Comparison of ENCODE assay signal across 18 mouse cellular contexts in the genomic region with DNA sequence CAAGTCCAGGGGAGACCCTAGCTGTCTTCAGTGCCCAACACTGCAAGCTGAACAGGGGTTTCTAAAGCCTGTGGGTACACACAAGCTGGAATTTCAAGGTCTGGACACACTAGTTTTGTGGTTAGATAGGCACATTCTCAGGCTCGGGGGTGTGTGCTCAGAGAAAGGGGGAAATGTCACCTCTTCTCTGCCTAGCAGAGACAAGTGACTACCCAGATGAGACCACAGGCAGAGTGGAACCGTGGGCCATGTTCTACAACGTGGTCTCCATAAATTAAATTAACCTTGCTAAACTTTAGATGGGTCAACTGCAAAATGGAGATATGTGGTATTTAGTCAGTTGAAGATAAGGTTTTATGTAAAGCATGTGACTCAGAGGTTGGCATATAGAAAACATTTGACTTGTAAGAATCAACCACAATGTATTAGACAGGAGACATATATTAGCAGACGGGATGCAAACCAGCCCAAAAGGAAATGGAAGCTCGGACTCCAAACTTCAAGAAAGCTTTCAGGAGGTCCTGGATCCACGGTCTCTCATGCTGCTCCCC. TPM values are rescaled to one million over a fixed set of nuclear protein-coding genes. Genes with fewer than 3 reads are reported as not detected.
DNase-seq lines count a peak whose midpoint lies in the region; ATAC-seq lines count a peak whose summit lies in the region.
"Had no signal": no experiment of that assay in that cellular context is flagged by ENCODE, and none has a peak within 500 bp of the region (broad histone marks: within the 10 kb centered on the region; RNA-seq: fewer than 3 reads in every experiment).

No protein-coding gene starts in this region.

- H3K27ac ChIP-seq in kidney, embryonic 16.5 days (ENCODE audit: low read length), result no peak overlapping the region
- peak overlapping the region; percentile 1; the same call in 1 of the 2 replicates for H3K27ac ChIP-seq in liver, embryonic 15.5 days (replicated peaks)
- no peak overlapping the region for H3K27ac ChIP-seq in stomach, embryonic 16.5 days (ENCODE audit: low read length)
- no peak overlapping the region for H3K27ac ChIP-seq in forebrain, embryonic 11.5 days (ENCODE audit: low read depth, low read length)
- no peak overlapping the region for H3K27ac ChIP-seq in hindbrain, embryonic 14.5 days
- H3K27ac ChIP-seq: forebrain, embryonic 13.5 days; hindbrain, postnatal 0 days; limb, embryonic 12.5 days; macrophage; midbrain, embryonic 12.5 days had no signal

- peak overlapping the region; percentile 36; the same call in 1 of the 2 replicates for H3K9ac ChIP-seq in kidney, embryonic 16.5 days (replicated peaks; ENCODE audit: low read length)
- no peak overlapping the region for H3K9ac ChIP-seq in liver, embryonic 15.5 days
- H3K9ac ChIP-seq in stomach, embryonic 16.5 days (ENCODE audit: low read length), result no peak overlapping the region
- H3K9ac ChIP-seq in forebrain, embryonic 11.5 days (ENCODE audit: low read length), result no peak overlapping the region
- H3K9ac ChIP-seq in hindbrain, embryonic 14.5 days, result no peak overlapping the region
- H3K9ac ChIP-seq: midbrain, embryonic 12.5 days had no signal

- H3K4me1 ChIP-seq in kidney, embryonic 16.5 days (ENCODE audit: insufficient read depth, low read length), result peaks cover 8% of the 10 kb centered on the region
- H3K4me1 ChIP-seq in liver, embryonic 15.5 days (replicated peaks), result peaks cover 23% of the 10 kb centered on the region
- H3K4me1 ChIP-seq in stomach, embryonic 16.5 days (ENCODE audit: control insufficient read depth, insufficient read depth, low read length), result peaks cover 7% of the 10 kb centered on the region
- H3K4me1 ChIP-seq in forebrain, embryonic 11.5 days (replicated peaks; ENCODE audit: control insufficient read depth, insufficient read depth, low read length), result no peaks in the 10 kb centered on the region; the same call in 1 of the 2 replicates
- H3K4me1 ChIP-seq in hindbrain, embryonic 14.5 days (replicated peaks; ENCODE audit: control insufficient read depth, insufficient read depth, low read length), result 0 out of 2 replicates have a peak, but pooled peaks cover 4% of the 10 kb centered on the region

- H3K36me3 ChIP-seq in kidney, embryonic 16.5 days (ENCODE audit: insufficient read depth, low read length), result no peaks in the 10 kb centered on the region
- peaks cover 11% of the 10 kb centered on the region; the same call in 1 of the 2 replicates for H3K36me3 ChIP-seq in liver, embryonic 15.5 days (replicated peaks)
- no peaks in the 10 kb centered on the region for H3K36me3 ChIP-seq in stomach, embryonic 16.5 days (ENCODE audit: control insufficient read depth, insufficient read depth, low read length)
- H3K36me3 ChIP-seq in forebrain, embryonic 11.5 days (ENCODE audit: control insufficient read depth, insufficient read depth, low read length), result no peaks in the 10 kb centered on the region
- peaks cover 20% of the 10 kb centered on the region for H3K36me3 ChIP-seq in hindbrain, embryonic 14.5 days (replicated peaks; ENCODE audit: control insufficient read depth, insufficient read depth)
- H3K36me3 ChIP-seq: limb, embryonic 12.5 days; midbrain, embryonic 12.5 days had no signal

- H3K9me3 ChIP-seq in kidney, embryonic 16.5 days (ENCODE audit: low read length), result no peaks in the 10 kb centered on the region
- no peaks in the 10 kb centered on the region for H3K9me3 ChIP-seq in liver, embryonic 15.5 days (replicated peaks)
- H3K9me3 ChIP-seq in stomach, embryonic 16.5 days (replicated peaks; ENCODE audit: control insufficient read depth, low read length), result no peaks in the 10 kb centered on the region
- H3K9me3 ChIP-seq in forebrain, embryonic 11.5 days (ENCODE audit: control insufficient read depth, low read length), result no peaks in the 10 kb centered on the region
- H3K9me3 ChIP-seq in hindbrain, embryonic 14.5 days (ENCODE audit: control insufficient read depth, low read length), result no peaks in the 10 kb centered on the region
- H3K9me3 ChIP-seq: embryonic facial prominence, embryonic 10.5 days; forebrain, embryonic 13.5 days; limb, embryonic 12.5 days; midbrain, embryonic 12.5 days had no signal

- WGBS in kidney, embryonic 16.5 days, result 67% methylated on average over 6 of the region's 6 CpGs
- 29% methylated on average over 6 of the region's 6 CpGs for WGBS in liver, embryonic 15.5 days (ENCODE audit: insufficient replicate concordance)
- 60% methylated on average over 6 of the region's 6 CpGs for WGBS in stomach, embryonic 16.5 days
- 86% methylated on average over 6 of the region's 6 CpGs for WGBS in forebrain, embryonic 11.5 days
- WGBS in hindbrain, embryonic 14.5 days, result 87% methylated on average over 6 of the region's 6 CpGs

- H3K27me3 ChIP-seq in kidney, embryonic 16.5 days (ENCODE audit: insufficient read depth, low read length), result no peaks in the 10 kb centered on the region
- peaks cover 10% of the 10 kb centered on the region for H3K27me3 ChIP-seq in liver, embryonic 15.5 days
- H3K27me3 ChIP-seq in stomach, embryonic 16.5 days (ENCODE audit: control insufficient read depth, insufficient read depth, low read length), result 0 out of 2 replicates have a peak, but pooled peaks cover 5% of the 10 kb centered on the region
- H3K27me3 ChIP-seq in forebrain, embryonic 11.5 days (ENCODE audit: control insufficient read depth, insufficient read depth, low read length), result no peaks in the 10 kb centered on the region
- no peaks in the 10 kb centered on the region for H3K27me3 ChIP-seq in hindbrain, embryonic 14.5 days (ENCODE audit: control insufficient read depth, insufficient read depth, low read length)
- H3K27me3 ChIP-seq: midbrain, embryonic 12.5 days had no signal

- H3K4me3 ChIP-seq in kidney, embryonic 16.5 days (ENCODE audit: low read length), result no peak overlapping the region
- H3K4me3 ChIP-seq in liver, embryonic 15.5 days (replicated peaks), result no peak overlapping the region
- no peak overlapping the region for H3K4me3 ChIP-seq in stomach, embryonic 16.5 days (replicated peaks; ENCODE audit: low read length)
- H3K4me3 ChIP-seq in forebrain, embryonic 11.5 days (ENCODE audit: low read depth, low read length), result no peak overlapping the region
- H3K4me3 ChIP-seq in hindbrain, embryonic 14.5 days (replicated peaks; ENCODE audit: low read length), result no peak overlapping the region
- H3K4me3 ChIP-seq: forebrain, embryonic 13.5 days; midbrain, embryonic 12.5 days had no signal

- DNase-seq in kidney, postnatal 10 days, result no peak
- DNase-seq in left cerebral cortex, adult 18-20 months (ENCODE audit: low spot score in 2 of 2), result no peak
- DNase-seq in forebrain, embryonic 11.5 days (ENCODE audit: low spot score), result no peak
- DNase-seq in hindbrain, embryonic 14.5 days (ENCODE audit: low spot score), result no peak
- DNase-seq: adrenal gland, postnatal 36 days; gastrocnemius, postnatal 10 days; right cerebral cortex, postnatal 4 days had no signal

- H3K4me2 ChIP-seq in kidney, embryonic 16.5 days (replicated peaks; ENCODE audit: low read depth, low read length), result peak overlapping the region; percentile 52; the same call in 1 of the 2 replicates
- peak overlapping the region; percentile 67 for H3K4me2 ChIP-seq in liver, embryonic 15.5 days
- H3K4me2 ChIP-seq in stomach, embryonic 16.5 days (ENCODE audit: low read depth, low read length), result peak overlapping the region; percentile 52
- no peak overlapping the region for H3K4me2 ChIP-seq in forebrain, embryonic 11.5 days (ENCODE audit: low read depth, low read length, severe bottlenecking)
- no peak overlapping the region for H3K4me2 ChIP-seq in hindbrain, embryonic 14.5 days (replicated peaks)

- no peak for ATAC-seq in kidney, embryonic 16.5 days (ENCODE audit: low FRiP score, low TSS enrichment)
- ATAC-seq in common myeloid progenitor, adult 5-6 weeks (replicated peaks; ENCODE audit: low read depth, poor library complexity, severe bottlenecking), result peak; percentile 38
- no peak for ATAC-seq in liver, embryonic 15.5 days (ENCODE audit: insufficient read depth)
- ATAC-seq in stomach, embryonic 16.5 days (ENCODE audit: insufficient read depth, low FRiP score), result no peak
- ATAC-seq in forebrain, embryonic 11.5 days (replicated peaks; ENCODE audit: low FRiP score), result no peak
- ATAC-seq in hindbrain, embryonic 14.5 days (ENCODE audit: low FRiP score), result no peak

RNA-seq across cellular contexts. Expression of a gene that starts 13.1 kb away (rescaled TPM):
- polyA plus RNA-seq in kidney, embryonic 16.5 days (2015; fragmentation: Nextera tagmentation; extraction: Ambion mirVana), result 4.8 and 6.0 TPM in 2 replicates
- total RNA-seq in common myeloid progenitor, adult 5-6 weeks (2017), result 0.46 and 2.8 TPM in 2 replicates
- polyA plus RNA-seq in liver, embryonic 15.5 days (2015; fragmentation: Nextera tagmentation; extraction: Ambion mirVana), result 13.5 and 14.3 TPM in 2 replicates
- polyA plus RNA-seq in stomach, embryonic 16.5 days (2015; fragmentation: Nextera tagmentation; extraction: Ambion mirVana), result 21.2 and 25.6 TPM in 2 replicates
- total RNA-seq in left cerebral cortex, adult 18-20 months (2021), result 1 to 10 TPM; 2.7 to 4.3 TPM
- 3.8 and 4.4 TPM in 2 replicates for polyA plus RNA-seq in forebrain, embryonic 11.5 days (2014; fragmentation: Nextera tagmentation; extraction: Ambion mirVana)
- polyA plus RNA-seq in hindbrain, embryonic 14.5 days (2014; fragmentation: Nextera tagmentation; extraction: Ambion mirVana), result 3.3 and 3.5 TPM in 2 replicates
- total RNA-seq: monocyte, adult 5-6 weeks had no signal

Comparison
In these comparisons a context has a peak if more than half of its experiments do, and no peak if none do; other contexts are left out.
1. H3K4me2 ChIP-seq: peak in kidney, embryonic 16.5 days (single experiment), liver, embryonic 15.5 days (single experiment) and stomach, embryonic 16.5 days (single experiment); none in forebrain, embryonic 11.5 days (single experiment) and hindbrain, embryonic 14.5 days (single experiment).